Comparison of ENCODE assay signal across 12 mouse cellular contexts in the genomic region with DNA sequence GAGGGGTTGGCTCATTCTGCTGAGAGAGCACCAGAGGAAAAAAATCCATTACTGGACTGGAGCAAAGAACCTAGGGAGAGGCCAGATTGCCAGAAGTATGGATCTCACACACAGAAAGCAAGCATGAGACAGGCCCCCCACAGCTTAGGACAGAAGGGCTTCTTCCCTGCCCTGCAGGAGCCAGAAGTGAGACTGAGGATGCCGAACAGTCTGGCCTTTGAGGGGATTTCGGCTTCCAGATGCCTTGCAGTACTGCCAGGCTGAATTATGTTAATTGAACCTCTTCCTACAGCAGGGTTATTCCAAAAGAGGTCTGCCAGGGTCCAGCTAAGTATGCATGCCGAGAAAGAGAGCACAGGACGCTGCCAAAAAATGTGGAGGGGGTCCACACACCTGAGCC.
A peak's percentile ranks its signal among the peaks of the same experiment; 100 is the strongest.
DNase-seq lines count a peak whose midpoint lies in the region; ATAC-seq lines count a peak whose summit lies in the region.
"Had no signal": no experiment of that assay in that cellular context is flagged by ENCODE, and none has a peak within 500 bp of the region (broad histone marks: within the 10 kb centered on the region; RNA-seq: fewer than 3 reads in every experiment).

No protein-coding gene starts in this region.

- H3K4me1 ChIP-seq in forebrain, embryonic 13.5 days = peaks cover 13% of the 10 kb centered on the region
- H3K4me1 ChIP-seq in midbrain, embryonic 12.5 days = peaks cover 13% of the 10 kb centered on the region

- peak overlapping the region; percentile 61 for H3K27ac ChIP-seq in forebrain, embryonic 13.5 days
- H3K27ac ChIP-seq in midbrain, embryonic 12.5 days (replicated peaks) = no peak overlapping the region; the same call in 1 of the 2 replicates
- H3K27ac ChIP-seq: kidney, postnatal 0 days had no signal

- peak overlapping the region; percentile 13; the same call in 1 of the 2 replicates for H3K4me2 ChIP-seq in forebrain, embryonic 13.5 days
- 0 out of 2 replicates have a peak overlapping the region, but pooled peaks have one; percentile 9 for H3K4me2 ChIP-seq in midbrain, embryonic 12.5 days (replicated peaks)

- H3K9me3 ChIP-seq in forebrain, embryonic 13.5 days (replicated peaks) = no peaks in the 10 kb centered on the region
- H3K9me3 ChIP-seq in midbrain, embryonic 12.5 days = no peaks in the 10 kb centered on the region

- ATAC-seq in forebrain, embryonic 13.5 days = peak; percentile 91
- peak; percentile 80 for ATAC-seq in midbrain, embryonic 12.5 days (ENCODE audit: low FRiP score, low read depth)
- ATAC-seq in CD4-positive, CD25-positive, alpha-beta regulatory T cell, adult 4 months = no peak
- no peak for ATAC-seq in megakaryocyte, adult 5-6 weeks (ENCODE audit: poor library complexity, severe bottlenecking)
- ATAC-seq: liver, postnatal 0 days had no signal

- H3K36me3 ChIP-seq in forebrain, embryonic 13.5 days (ENCODE audit: poor library complexity, severe bottlenecking) = no peaks in the 10 kb centered on the region
- H3K36me3 ChIP-seq in midbrain, embryonic 12.5 days = no peaks in the 10 kb centered on the region

- no peak overlapping the region for H3K9ac ChIP-seq in forebrain, embryonic 13.5 days
- H3K9ac ChIP-seq in midbrain, embryonic 12.5 days (replicated peaks) = no peak overlapping the region
- H3K9ac ChIP-seq: liver, postnatal 0 days had no signal

- H3K27me3 ChIP-seq in forebrain, embryonic 13.5 days = no peaks in the 10 kb centered on the region
- H3K27me3 ChIP-seq in midbrain, embryonic 12.5 days = no peaks in the 10 kb centered on the region

- peak; percentile 92 for DNase-seq in brain, adult 2 months (ENCODE audit: low read depth, low spot score)
- DNase-seq in cerebellum, postnatal 10 days = peak; percentile 93 to 97
- no peak for DNase-seq in natural killer cell, adult 2 months (ENCODE audit: low spot score in 2 of 2)
- no peak for DNase-seq in c-Kit-positive CD71-positive TER-119-positive erythroid progenitor cells, embryonic 14.5 days (ENCODE audit: low spot score)
- DNase-seq: heart, postnatal 10 days; liver, postnatal 0 days; right cerebral cortex, postnatal 4 days had no signal

- WGBS in forebrain, embryonic 13.5 days = 4% methylated on average over 4 of the region's 4 CpGs
- WGBS in midbrain, embryonic 12.5 days = 10% methylated on average over 4 of the region's 4 CpGs

- no peak overlapping the region for H3K4me3 ChIP-seq in forebrain, embryonic 13.5 days
- no peak overlapping the region for H3K4me3 ChIP-seq in midbrain, embryonic 12.5 days

Comparison
In these comparisons a context has a peak if more than half of its experiments do, and no peak if none do; other contexts are left out.
1. DNase-seq: peak in brain, adult 2 months (single experiment) and cerebellum, postnatal 10 days (2 of 2); none in natural killer cell, adult 2 months (0 of 2) and c-Kit-positive CD71-positive TER-119-positive erythroid progenitor cells, embryonic 14.5 days (single experiment).
2. ATAC-seq: peak in forebrain, embryonic 13.5 days (single experiment) and midbrain, embryonic 12.5 days (single experiment); none in CD4-positive, CD25-positive, alpha-beta regulatory T cell, adult 4 months (single experiment) and megakaryocyte, adult 5-6 weeks (single experiment).